Mouse (Mus musculus) stomach, embryonic 14.5 days (tissue): Measurements from ENCODE around the gene Arl15. TPM values are rescaled to one million over a fixed set of nuclear protein-coding genes. Genes with fewer than 3 reads are reported as not detected.

Source experiments
- ATAC-seq: fragments of 200-750 bp; cut with Nextera tagmentation; 2 replicates; pipeline ENCODE4 v1.8.0; 2017; ENCODE audit warnings: low read depth, moderate TSS enrichment; ENCODE audit not compliant: insufficient number of reproducible peaks, insufficient read depth, low FRiP score
- H3K27ac ChIP-seq: fragments of 300-500 bp; sonication (generic); 2 replicates; pipeline ENCODE4 v1.5.1; 2014; ENCODE audit warnings: mild to moderate bottlenecking, low read length, moderate library complexity, mixed read lengths
- H3K27me3 ChIP-seq: fragments of 300-500 bp; sonication (generic); 2 replicates; pipeline ENCODE4 v1.6.1; 2014; ENCODE audit warnings: low read length, control low read depth, mixed read lengths; ENCODE audit not compliant: control insufficient read depth, insufficient read depth
- H3K36me3 ChIP-seq: fragments of 300-500 bp; sonication (generic); 2 replicates; pipeline ENCODE4 v1.6.1; 2014; ENCODE audit warnings: mild to moderate bottlenecking, control low read depth, low read length, moderate library complexity, mixed read lengths; ENCODE audit not compliant: control insufficient read depth, insufficient read depth
- H3K4me1 ChIP-seq: fragments of 300-500 bp; sonication (generic); 2 replicates; pipeline ENCODE4 v1.6.1; 2014; ENCODE audit warnings: low read length, control low read depth, mixed read lengths; ENCODE audit not compliant: control insufficient read depth, insufficient read depth
- H3K4me2 ChIP-seq: fragments of 300-500 bp; sonication (generic); replicated peaks from 2 replicates; pipeline ENCODE4 v1.6.1; 2014; ENCODE audit warnings: low read depth, low read length, control low read depth
- H3K4me3 ChIP-seq: fragments of 300-500 bp; sonication (generic); 2 replicates; pipeline ENCODE4 v1.5.1; 2014; ENCODE audit warnings: low read depth, low read length, control low read depth
- H3K9ac ChIP-seq: fragments of 300-500 bp; sonication (generic); replicated peaks from 2 replicates; pipeline ENCODE4 v1.6.1; 2014; ENCODE audit warnings: low read depth, mild to moderate bottlenecking, control low read depth, low read length, moderate library complexity, mixed read lengths
- H3K9me3 ChIP-seq: fragments of 300-500 bp; sonication (generic); 2 replicates; pipeline ENCODE4 v1.6.1; 2016; ENCODE audit warnings: low read depth, low read length, control low read depth; ENCODE audit not compliant: control insufficient read depth
- WGBS: fragments of 180-500 bp; shearing (Covaris S2); extraction: QIAGEN DNeasy Blood & Tissue Kit; methylation state at CpG from one replicate; pipeline ENCODE4 v1.1.7; 2014; 5-methylcytosine and 5-hydroxymethylcytosine counted together
- polyA plus RNA-seq: library from polyadenylated mRNA; unstranded; fragments of >200 nt; fragmentation: Nextera tagmentation; extraction: Ambion mirVana; gene quantifications from 2 replicates; pipeline ENCODE4 v1.2.1, GENCODE M21; 2014

Arl15 gene
- polyA plus RNA-seq, 1 experiment from 2014 or later, result 12.0 TPM

DNA sequence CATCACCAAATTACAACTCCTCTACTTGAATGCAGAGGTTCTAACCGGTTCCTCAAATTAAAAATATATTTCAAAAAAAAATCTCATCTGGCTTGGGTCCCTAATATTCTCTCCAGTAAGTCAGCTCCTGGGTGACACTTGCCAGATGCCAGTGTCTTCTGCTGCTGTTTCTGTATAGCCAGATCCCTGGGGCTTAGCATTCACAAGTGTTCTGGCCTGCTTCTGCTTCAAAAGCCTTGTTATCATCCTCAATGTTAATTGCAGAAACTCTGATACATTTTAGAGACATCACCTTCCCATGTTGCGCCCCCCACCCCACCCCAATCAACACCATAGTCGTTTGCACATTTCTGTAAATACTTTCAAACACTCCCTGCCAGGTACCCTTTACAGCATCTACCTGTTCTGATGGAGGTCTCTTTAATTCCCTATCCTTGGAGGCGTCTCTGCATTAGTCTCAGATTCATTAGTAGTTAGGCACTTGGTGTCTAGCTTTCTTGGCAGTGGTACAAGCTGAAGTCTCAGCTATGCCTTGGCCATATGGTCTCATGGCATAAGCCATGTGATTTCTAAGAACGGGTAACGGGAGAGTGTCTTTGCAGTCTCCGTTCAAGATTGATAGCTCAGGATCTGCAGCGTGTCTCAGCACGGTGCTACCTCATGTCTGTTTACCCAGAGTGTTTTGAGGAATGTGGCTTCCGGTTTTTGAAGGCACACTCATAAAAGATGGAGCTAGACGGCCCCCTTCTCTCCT lies 336.4 kb downstream of the Arl15 start:
- Histone ChIP-seq H3K9ac (no peak overlapping the region), H3K27me3 (no peaks in the 10 kb centered on the region), H3K4me1 (no peaks in the 10 kb centered on the region), H3K27ac (no peak overlapping the region), H3K9me3 (no peaks in the 10 kb centered on the region), H3K4me2 (no peak overlapping the region), H3K36me3 (no peaks in the 10 kb centered on the region), H3K4me3 (no peak overlapping the region)
- 45% methylated on average over 11 of the region's 11 CpGs for WGBS
- ATAC-seq, result no peak

DNA sequence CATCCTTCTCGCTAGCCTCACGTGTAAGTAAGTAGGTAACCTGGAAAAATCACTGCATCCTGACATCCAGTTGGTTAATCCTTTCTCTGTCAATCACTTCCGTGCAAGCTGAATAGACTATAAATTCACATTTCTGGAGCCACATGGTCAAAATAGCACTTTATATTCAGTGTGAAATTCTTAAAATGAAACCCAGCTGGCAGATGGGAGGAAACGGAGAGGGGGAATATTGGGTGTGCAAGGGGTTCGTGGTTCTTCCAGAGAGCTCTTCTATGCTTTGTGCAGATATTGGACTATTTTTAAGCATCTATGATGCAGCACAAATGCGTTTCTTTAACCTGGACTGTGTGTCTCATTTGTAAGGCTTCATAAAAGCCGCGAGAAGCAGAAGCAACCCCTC lies 344.6 kb downstream of the Arl15 start:
- 89% methylated on average over 8 of the region's 8 CpGs for WGBS
- no peak overlapping the region for H3K4me2 ChIP-seq
- no peak overlapping the region for H3K4me3 ChIP-seq
- H3K27ac ChIP-seq, result no peak overlapping the region
- no peaks in the 10 kb centered on the region for H3K27me3 ChIP-seq
- no peak for ATAC-seq
- no peaks in the 10 kb centered on the region for H3K36me3 ChIP-seq
- H3K9me3 ChIP-seq, result no peaks in the 10 kb centered on the region
- no peak overlapping the region for H3K9ac ChIP-seq
- no peaks in the 10 kb centered on the region for H3K4me1 ChIP-seq

DNA sequence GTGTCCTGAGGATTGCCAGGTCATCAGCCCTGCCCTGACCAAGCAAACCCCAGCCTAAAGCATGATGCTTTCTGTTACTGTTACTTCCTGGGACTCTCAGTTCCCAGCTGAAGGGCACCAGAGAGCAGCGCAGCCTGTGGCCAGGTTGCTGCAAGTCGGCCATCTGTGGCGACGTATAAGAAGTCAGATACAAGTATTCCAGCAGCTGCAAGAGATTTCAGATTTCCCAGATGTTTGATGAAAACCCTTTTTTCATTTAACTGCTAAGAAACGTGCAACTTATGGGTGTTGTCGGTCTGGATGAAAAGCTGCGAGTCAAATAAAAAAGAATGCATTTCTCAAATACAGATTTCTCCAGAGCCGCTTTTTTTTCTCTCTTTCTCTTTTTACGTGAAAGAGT lies 345.3 kb downstream of the Arl15 start:
- 70% methylated on average over 9 of the region's 9 CpGs for WGBS
- no peak for ATAC-seq
- Histone ChIP-seq H3K9ac (no peak overlapping the region), H3K4me3 (no peak overlapping the region), H3K9me3 (no peaks in the 10 kb centered on the region), H3K4me1 (no peaks in the 10 kb centered on the region), H3K27me3 (no peaks in the 10 kb centered on the region), H3K36me3 (no peaks in the 10 kb centered on the region), H3K4me2 (no peak overlapping the region), H3K27ac (no peak overlapping the region)

- ATAC-seq, result no peak
- H3K9me3 ChIP-seq, result no peaks in the 10 kb centered on the region
- no peak overlapping the region for H3K4me2 ChIP-seq
- no peak overlapping the region for H3K9ac ChIP-seq
- WGBS, result 86% methylated on average over 8 of the region's 8 CpGs
- H3K4me1 ChIP-seq, result no peaks in the 10 kb centered on the region
- no peaks in the 10 kb centered on the region for H3K27me3 ChIP-seq
- H3K36me3 ChIP-seq, result no peaks in the 10 kb centered on the region
- no peak overlapping the region for H3K27ac ChIP-seq
- no peak overlapping the region for H3K4me3 ChIP-seq
These were observed 348.5 kb downstream of the Arl15 start for GRCm38 (mm10) chr13:114142826-114143225.

GRCm38 (mm10) chr13:114143247-114143646 lies 348.9 kb downstream of the Arl15 start:
- Histone ChIP-seq H3K9ac (no peak overlapping the region), H3K4me1 (no peaks in the 10 kb centered on the region), H3K4me3 (no peak overlapping the region), H3K9me3 (no peaks in the 10 kb centered on the region), H3K4me2 (no peak overlapping the region), H3K27ac (no peak overlapping the region), H3K27me3 (no peaks in the 10 kb centered on the region), H3K36me3 (no peaks in the 10 kb centered on the region)
- no peak for ATAC-seq
- WGBS, result 85% methylated on average over 1 of the region's 1 CpGs

DNA sequence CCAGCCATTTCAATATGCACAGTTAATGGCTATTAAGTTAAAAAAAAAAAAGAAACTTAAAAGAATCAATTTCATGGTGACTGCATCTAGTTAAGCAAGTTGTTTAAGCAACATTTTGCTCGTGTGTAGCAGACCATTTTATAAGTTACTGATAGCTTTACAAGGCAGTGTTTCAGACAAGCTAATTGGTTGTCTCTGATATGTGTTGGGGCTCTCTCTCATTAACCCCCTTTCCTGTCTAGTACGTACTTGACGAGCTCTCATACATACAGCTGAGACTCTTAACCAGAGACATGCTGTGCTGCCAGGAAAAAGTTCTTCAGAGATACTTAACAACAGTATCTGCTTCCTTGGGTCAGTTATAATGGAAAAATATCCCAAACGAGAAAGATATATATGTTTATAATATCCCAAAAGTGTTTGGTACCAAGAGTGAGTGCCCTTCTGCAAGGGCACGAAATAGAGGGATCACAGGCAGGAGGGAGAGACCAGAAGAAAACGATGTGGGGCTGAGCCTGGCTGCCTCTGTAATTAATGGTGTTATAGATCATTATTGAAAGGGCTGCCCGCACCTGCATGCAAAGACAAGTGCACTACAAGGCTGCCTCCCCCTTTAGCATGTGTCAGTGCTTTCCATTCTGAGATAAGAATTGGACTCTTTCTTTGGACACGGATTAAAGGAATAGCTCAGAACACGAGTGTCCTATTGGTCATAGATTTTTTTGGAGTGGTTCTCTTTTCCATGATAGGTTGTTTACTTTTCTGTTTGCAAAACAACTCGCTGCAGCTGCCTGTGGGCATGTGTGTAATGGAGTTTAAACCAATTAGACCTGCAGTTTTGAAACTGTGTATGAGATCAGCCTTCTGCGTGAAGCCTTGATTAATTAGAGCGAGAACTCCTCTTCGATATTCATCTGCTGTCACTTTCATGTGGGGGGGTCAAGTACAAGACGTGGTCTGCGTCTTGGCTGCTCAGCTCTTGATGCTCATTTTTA lies 350.0 kb downstream of the Arl15 start:
- no peaks in the 10 kb centered on the region for H3K4me1 ChIP-seq
- WGBS, result 47% methylated on average over 15 of the region's 15 CpGs
- H3K36me3 ChIP-seq, result no peaks in the 10 kb centered on the region
- H3K4me2 ChIP-seq, result no peak overlapping the region
- no peaks in the 10 kb centered on the region for H3K9me3 ChIP-seq
- H3K27me3 ChIP-seq, result no peaks in the 10 kb centered on the region
- no peak for ATAC-seq
- no peak overlapping the region for H3K27ac ChIP-seq
- no peak overlapping the region for H3K9ac ChIP-seq
- H3K4me3 ChIP-seq, result no peak overlapping the region

DNA sequence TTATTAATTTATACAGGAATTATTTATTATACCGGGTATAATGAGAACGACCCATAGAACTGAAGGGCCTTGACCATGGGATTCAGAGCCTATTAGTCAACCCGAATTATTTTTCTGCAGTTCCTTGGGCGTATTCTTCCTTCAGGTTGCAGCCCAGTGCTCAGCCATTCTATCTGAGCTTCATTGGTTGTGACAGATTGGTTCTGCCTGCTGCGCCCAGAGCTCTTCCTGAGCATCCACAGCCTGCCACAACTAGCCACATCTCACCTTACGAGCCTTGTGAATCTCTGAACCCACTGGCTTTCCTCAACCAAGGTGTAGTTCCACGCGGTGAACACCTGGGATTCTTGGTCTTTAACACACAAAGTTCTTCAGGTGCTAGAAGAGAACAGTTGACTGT lies 350.9 kb downstream of the Arl15 start:
- ATAC-seq, result no peak
- Histone ChIP-seq H3K4me2 (no peak overlapping the region), H3K4me1 (no peaks in the 10 kb centered on the region), H3K27me3 (no peaks in the 10 kb centered on the region), H3K9ac (no peak overlapping the region), H3K9me3 (no peaks in the 10 kb centered on the region), H3K4me3 (no peak overlapping the region), H3K36me3 (no peaks in the 10 kb centered on the region), H3K27ac (no peak overlapping the region)
- 91% methylated on average over 8 of the region's 8 CpGs for WGBS

DNA sequence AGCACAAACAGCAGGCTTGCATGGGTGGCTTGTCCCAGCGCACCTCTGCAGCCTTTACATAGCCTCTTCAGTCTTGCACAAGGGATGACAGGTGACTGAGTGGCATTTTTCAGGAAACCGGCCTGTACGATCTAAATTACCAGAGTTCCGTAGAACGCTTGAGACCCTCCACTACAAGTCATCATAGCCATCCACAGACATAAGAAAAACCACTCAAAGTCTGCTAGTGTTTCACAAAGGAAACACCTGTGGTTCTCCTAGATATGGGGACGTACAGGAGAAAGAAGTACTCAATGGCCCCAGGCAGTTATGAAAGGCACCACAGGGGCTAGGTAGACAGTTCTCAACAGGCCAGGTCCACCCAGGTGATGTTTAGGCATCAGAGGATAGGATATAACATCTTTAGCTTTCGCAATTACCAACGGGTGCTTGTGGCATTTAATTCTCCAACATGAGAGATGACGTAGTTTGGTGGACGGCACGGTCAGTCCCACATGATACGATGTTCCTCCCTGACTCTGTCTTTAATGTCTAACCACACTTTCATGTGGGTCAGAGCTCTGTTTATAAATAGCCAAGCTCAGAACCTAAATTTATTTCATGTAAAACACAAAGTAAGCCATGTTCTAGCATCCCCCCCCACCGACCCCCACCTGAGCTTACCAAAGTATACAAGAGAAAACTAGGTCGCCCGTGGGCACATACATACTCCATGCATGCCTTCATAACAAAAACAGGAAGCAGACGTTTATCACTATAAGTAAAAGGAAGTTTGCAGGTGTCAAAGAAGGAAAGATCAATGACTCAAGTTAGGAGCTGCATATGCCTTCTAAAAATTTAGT lies 356.8 kb downstream of the Arl15 start:
- Histone ChIP-seq H3K4me3 (no peak overlapping the region), H3K9ac (no peak overlapping the region), H3K36me3 (no peaks in the 10 kb centered on the region), H3K9me3 (no peaks in the 10 kb centered on the region), H3K4me1 (no peaks in the 10 kb centered on the region), H3K27me3 (no peaks in the 10 kb centered on the region), H3K27ac (no peak overlapping the region), H3K4me2 (no peak overlapping the region)
- ATAC-seq, result no peak
- WGBS, result 80% methylated on average over 16 of the region's 16 CpGs
